Mouse (Mus musculus) urinary bladder, postnatal 0 days (tissue): ENCODE measurements around the gene Efna4. TPM values are rescaled to one million over a fixed set of nuclear protein-coding genes. Genes with fewer than 3 reads are reported as not detected.

ENCODE experiments used
- polyA plus RNA-seq: library from polyadenylated mRNA; unstranded; fragments of >200 nt; fragmentation: Nextera tagmentation; extraction: Ambion mirVana; gene quantifications from 2 replicates; pipeline ENCODE4 v1.2.1, GENCODE M21; 2015

Efna4 gene
- polyA plus RNA-seq = 4.4 and 5.6 TPM in 2 replicates

DNA sequence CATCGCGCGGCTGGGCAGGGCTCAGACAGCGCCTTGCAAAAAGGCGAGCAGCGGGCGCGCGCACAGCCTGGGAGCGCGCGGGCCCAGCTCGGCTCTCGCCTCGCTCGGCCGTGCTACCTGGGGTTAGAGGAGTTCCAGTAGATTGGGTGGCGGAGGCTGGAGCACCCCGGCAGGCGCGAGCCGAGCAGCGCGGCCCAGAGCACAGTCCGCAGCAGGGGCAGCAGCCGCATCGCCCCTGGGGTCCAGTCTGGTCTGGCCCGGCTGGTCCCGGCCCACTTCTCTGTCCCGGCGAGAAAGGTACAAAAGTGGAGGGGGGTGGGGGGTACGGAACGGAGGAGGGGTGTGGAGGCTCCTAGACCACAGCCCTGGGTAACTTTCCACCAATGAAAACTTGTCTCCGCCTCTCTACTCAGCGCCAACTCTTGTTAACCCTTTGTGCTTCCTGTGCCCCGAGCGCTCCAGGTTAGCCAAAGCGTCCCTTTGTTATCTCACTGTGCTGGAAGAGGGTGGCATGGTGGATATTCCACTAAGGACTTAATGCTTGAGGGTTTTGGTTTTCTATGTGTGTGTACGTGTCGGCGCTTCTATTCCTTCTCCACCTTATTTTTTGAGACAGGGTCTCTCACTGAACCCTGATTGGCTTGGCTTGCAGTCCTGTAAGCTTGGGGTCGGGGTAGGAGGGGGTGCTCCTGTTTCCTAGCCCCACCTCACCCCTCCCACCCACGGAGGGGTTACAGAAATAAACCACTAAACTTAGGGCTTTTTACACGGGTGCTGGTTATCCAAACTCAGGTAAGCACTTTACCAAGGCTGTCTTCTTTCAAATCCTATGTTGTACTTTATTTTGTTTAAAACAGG is at the start of gene Efna4:
Gene Efna4, minus strand, starts transcription at position 308 of the 858 bp plus-strand sequence.

DNA sequence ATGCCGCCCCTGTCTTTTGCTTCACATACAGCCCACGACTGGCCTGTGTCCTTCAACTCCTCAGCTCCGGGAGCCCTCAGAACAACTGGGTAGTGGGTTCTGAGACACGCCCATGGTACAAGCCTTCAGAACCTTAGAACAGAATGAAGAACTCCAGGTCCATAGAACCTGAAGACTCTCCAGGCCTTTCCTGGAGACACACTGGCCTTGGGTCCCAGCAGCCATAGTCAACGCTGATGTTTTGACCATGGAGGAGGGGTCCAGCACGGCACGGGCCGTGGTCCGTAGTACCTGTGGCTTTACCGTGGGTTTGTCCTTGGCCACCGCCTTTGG is 27.3 kb upstream of the Efna4 start, which contains the start of gene Dcst1:
Gene Dcst1, minus strand, starts transcription at position 101 of the 333 bp plus-strand sequence.

DNA sequence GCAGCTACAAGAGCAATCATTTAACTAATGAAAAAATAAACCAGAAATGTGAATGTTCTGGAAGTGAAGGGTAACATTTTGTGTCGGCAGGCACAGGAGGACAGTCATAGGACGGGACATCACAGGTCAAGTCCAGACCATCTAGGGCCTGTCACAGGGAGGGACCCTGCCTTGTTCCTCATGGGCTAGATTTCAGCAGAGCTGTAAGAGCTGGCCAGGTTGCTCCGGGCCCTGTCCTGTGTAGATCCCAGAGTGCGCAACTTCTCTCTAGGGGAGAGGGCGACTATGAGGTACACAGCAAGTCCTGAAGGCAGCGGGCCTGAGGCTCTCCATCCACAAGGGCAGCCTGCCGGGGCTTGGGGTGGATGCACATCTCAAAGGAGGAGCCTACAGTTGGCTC is 23.8 kb upstream of the Efna4 start, which contains the start of gene Dcst2:
Gene Dcst2, plus strand, starts transcription at position 301 of the 400 bp plus-strand sequence.

DNA sequence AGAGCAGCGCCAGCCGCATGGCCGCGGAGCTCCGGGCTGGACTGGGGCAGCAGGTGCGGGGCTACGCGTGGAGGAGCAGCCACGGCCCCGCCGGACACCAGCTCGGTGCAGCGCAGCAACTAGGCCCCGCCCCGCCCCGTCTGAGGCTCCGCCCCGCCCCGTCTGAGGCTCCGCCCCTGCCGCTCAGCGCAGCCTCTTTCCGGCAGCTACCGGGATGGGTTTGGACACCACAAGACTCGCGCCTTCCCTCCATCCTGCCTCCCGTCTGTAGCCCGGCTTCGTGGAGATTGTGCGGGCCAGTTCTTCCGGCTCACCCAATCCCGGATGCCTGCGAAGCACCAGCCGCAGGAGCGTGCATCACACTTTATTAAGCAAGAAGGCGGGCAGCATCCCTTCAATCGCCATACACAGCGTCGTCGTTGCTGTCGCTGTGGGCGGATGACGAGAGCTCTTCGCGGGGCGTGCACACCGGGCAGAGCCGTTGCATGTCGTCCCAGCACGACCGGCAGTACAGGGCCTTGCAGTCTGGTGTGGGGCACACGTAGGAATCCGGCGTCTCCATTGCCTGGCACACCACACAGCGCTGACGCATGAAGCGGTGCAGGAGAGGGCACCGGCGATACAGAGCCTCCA is 12.2 kb upstream of the Efna4 start, which contains the start of gene Adam15:
Gene Adam15, minus strand, starts transcription at position 128 of the 633 bp plus-strand sequence.

DNA sequence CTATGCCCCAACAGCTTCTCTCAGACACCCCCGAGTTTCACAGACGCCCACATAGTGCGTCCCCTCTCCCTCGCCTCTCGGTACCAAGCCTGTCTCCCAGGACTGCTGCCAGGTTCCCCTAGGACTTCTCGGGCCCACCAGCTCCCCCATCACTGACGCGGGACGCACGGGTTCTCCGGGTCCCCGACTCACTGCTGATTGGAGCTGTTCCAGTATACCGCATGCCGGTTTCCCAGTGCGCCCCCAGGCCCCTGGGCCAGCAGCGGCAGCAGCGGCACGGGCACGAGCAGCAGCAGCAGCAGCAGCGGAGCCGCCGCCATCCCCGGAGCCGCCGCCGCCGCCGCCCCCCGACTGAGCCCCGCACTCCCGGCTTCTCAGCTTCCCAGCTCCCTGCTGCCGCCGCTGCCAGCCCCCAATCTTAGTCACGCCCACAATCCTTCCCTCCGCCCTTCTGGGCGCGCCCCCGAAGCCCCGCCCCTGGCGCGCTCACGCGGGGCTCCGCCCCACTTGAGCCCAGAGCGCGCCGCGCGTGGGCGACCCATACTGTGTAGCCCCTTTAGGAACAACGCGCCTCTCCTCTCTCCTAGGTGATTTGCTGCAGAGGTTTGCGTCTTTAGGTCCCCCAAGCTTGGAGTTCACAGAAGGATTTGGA is 15.2 kb downstream of the Efna4 start, which contains the start of gene Efna3:
Gene Efna3, minus strand, starts transcription at position 452 of the 652 bp plus-strand sequence.

Other genes with a start within 250 kb of the Efna4 start
- gene Rusc1, start 244.7 kb downstream of the Efna4 start, polyA plus RNA-seq = 11.3 and 11.4 TPM in 2 replicates
- not detected in 2 replicates for gene Gm43738, start 236.9 kb downstream of the Efna4 start, polyA plus RNA-seq
- 251 and 535 TPM in 2 replicates for gene Fdps, start 236.1 kb downstream of the Efna4 start, polyA plus RNA-seq
- gene Pklr, start 201.9 kb downstream of the Efna4 start, polyA plus RNA-seq = not detected in 2 replicates
- 0.35 and 0.59 TPM in 2 replicates for gene Hcn3, start 177.8 kb downstream of the Efna4 start, polyA plus RNA-seq
- gene Clk2, start 173.2 kb downstream of the Efna4 start, polyA plus RNA-seq = 10.9 and 11.8 TPM in 2 replicates
- gene Scamp3, start 160.6 kb downstream of the Efna4 start, polyA plus RNA-seq = 63.2 and 67.5 TPM in 2 replicates
- gene Fam189b, start 154.9 kb downstream of the Efna4 start, polyA plus RNA-seq = 16.3 and 16.7 TPM in 2 replicates
- gene Gba, start 135.1 kb downstream of the Efna4 start, polyA plus RNA-seq = 35.9 and 40.6 TPM in 2 replicates
- gene Thbs3, start 122.8 kb downstream of the Efna4 start, polyA plus RNA-seq = 31.5 and 34.3 TPM in 2 replicates
- gene Mtx1, start 110.9 kb downstream of the Efna4 start, polyA plus RNA-seq = 130 and 133 TPM in 2 replicates
- gene Muc1, start 109.0 kb downstream of the Efna4 start, polyA plus RNA-seq = 0.31 and 0.75 TPM in 2 replicates
- 245 and 269 TPM in 2 replicates for gene Krtcap2, start 92.1 kb downstream of the Efna4 start, polyA plus RNA-seq
- gene Trim46, start 91.7 kb downstream of the Efna4 start, polyA plus RNA-seq = 0.50 and 0.73 TPM in 2 replicates
- 107 and 126 TPM in 2 replicates for gene Dpm3, start 78.7 kb downstream of the Efna4 start, polyA plus RNA-seq
- 90.2 and 94.4 TPM in 2 replicates for gene Slc50a1, start 67.5 kb downstream of the Efna4 start, polyA plus RNA-seq
- 19.8 and 20.1 TPM in 2 replicates for gene Efna1, start 56.9 kb downstream of the Efna4 start, polyA plus RNA-seq
- 5.3 and 6.5 TPM in 2 replicates for gene Efna3, start 15.1 kb downstream of the Efna4 start, polyA plus RNA-seq
- 60.9 and 72.6 TPM in 2 replicates for gene Adam15, start 12.0 kb upstream of the Efna4 start, polyA plus RNA-seq
- gene Dcst2, start 23.9 kb upstream of the Efna4 start, polyA plus RNA-seq = 0.07 and 0.08 TPM in 2 replicates
- 0.17 and 0.26 TPM in 2 replicates for gene Dcst1, start 27.2 kb upstream of the Efna4 start, polyA plus RNA-seq
- gene Zbtb7b, start 56.7 kb upstream of the Efna4 start, polyA plus RNA-seq = 4.1 and 4.6 TPM in 2 replicates
- not detected in 2 replicates for gene Lenep, start 64.8 kb upstream of the Efna4 start, polyA plus RNA-seq
- 20.6 and 21.0 TPM in 2 replicates for gene Flad1, start 73.8 kb upstream of the Efna4 start, polyA plus RNA-seq
- gene Cks1b, start 80.4 kb upstream of the Efna4 start, polyA plus RNA-seq = 146 and 176 TPM in 2 replicates
- gene Shc1, start 80.4 kb upstream of the Efna4 start, polyA plus RNA-seq = 75.2 and 77.8 TPM in 2 replicates
- 17.5 and 21.1 TPM in 2 replicates for gene Pygo2, start 92.2 kb upstream of the Efna4 start, polyA plus RNA-seq
- 171 and 191 TPM in 2 replicates for gene Pbxip1, start 98.7 kb upstream of the Efna4 start, polyA plus RNA-seq
- gene Pmvk, start 116.5 kb upstream of the Efna4 start, polyA plus RNA-seq = 40.4 and 51.5 TPM in 2 replicates
- 3.6 and 6.3 TPM in 2 replicates for gene Kcnn3, start 182.1 kb upstream of the Efna4 start, polyA plus RNA-seq